Comparison of ENCODE assay signal across 8 mouse cellular contexts in the genomic region with DNA sequence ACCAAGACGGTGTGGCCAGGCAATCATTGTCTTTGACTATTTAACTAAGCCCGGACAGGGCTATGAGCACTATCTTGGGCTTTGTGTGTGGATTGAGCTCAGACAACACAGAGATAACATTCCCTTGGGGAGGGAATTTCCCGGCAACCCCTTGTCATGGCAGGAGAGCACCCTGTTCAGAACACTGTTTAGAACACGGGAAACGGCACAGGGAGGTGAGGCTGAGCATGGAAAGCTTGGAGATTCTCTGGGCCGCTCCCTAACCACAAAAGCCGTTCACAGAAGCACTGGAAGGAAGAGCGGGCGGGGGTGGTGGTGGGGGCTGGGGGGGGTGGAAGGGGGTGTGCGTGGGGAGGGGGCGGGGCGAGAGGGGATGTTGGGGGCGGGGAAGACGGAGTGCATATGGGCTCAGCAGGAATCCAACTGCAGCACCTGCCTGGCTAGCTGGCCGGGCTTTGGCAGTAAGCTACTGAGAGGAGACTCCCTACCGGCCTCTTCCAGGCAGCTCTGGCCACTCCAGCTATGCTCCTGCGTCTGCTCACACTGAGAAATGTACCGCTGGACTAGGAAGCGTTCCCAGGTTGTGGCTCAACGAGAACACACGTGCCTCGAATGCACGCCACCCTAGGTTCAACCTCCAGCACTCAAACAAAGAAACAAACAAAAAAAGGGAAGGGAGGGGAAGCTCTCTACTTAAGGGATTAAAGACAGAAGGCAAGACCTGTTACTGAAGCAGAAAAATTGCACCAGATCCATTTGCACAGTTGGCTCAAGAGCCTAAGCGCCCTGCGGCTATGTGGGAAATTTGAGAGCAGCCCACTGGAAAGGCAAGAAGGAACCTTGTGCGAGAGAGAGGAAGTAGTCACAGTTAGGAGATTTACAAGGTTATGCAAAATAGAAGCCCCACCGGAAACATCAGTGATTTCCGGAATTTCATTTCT. TPM values are rescaled to one million over a fixed set of nuclear protein-coding genes. Genes with fewer than 3 reads are reported as not detected.
DNase-seq lines count a peak whose midpoint lies in the region; ATAC-seq and TF ChIP-seq lines count a peak whose summit lies in the region.

No protein-coding gene starts in this region.

- DNase-seq in CD4-positive, CD25-positive, alpha-beta regulatory T cell, adult 2 months (ENCODE audit: low read depth, low spot score), result peak; percentile 69
- peak; percentile 85 for DNase-seq in ZHBTc4 (ENCODE audit: low read depth, low spot score)
- no peak for DNase-seq in heart, postnatal 0 days (ENCODE audit: low spot score)
- peak; percentile 35 to 57 for DNase-seq in kidney, postnatal 36 days
- DNase-seq in stomach, postnatal 0 days (ENCODE audit: low spot score), result peak; percentile 42

- TF ChIP-seq EP300 in heart, postnatal 0 days (IDR thresholded peaks at IDR 0.05; ENCODE audit: low read depth), result no peak
- no peak for TF ChIP-seq EP300 in stomach, postnatal 0 days (optimal IDR thresholded peaks at IDR 0.05)

- no peaks in the 10 kb centered on the region for H3K9me3 ChIP-seq in embryonic facial prominence, embryonic 12.5 days
- no peaks in the 10 kb centered on the region for H3K9me3 ChIP-seq in heart, postnatal 0 days (replicated peaks; ENCODE audit: control insufficient read depth, low read length)
- no peaks in the 10 kb centered on the region for H3K9me3 ChIP-seq in stomach, postnatal 0 days (ENCODE audit: control insufficient read depth, low read length)

- ATAC-seq in embryonic facial prominence, embryonic 12.5 days (ENCODE audit: insufficient number of reproducible peaks, insufficient read depth, low FRiP score, low TSS enrichment), result peak; percentile 58; the same call in 1 of the 2 replicates
- ATAC-seq in heart, postnatal 0 days (ENCODE audit: insufficient read depth, low read depth), result peak; percentile 47
- ATAC-seq in megakaryocyte progenitor cell, adult 5-6 weeks (replicated peaks; ENCODE audit: poor library complexity), result peak; percentile 82
- peak; percentile 58; the same call in 1 of the 2 replicates for ATAC-seq in stomach, postnatal 0 days (ENCODE audit: low FRiP score, low TSS enrichment)
- no peak for ATAC-seq in erythroid progenitor cell, adult 5-6 weeks (replicated peaks; ENCODE audit: low FRiP score, poor library complexity, severe bottlenecking)

- H3K27me3 ChIP-seq in embryonic facial prominence, embryonic 12.5 days, result no peaks in the 10 kb centered on the region
- no peaks in the 10 kb centered on the region for H3K27me3 ChIP-seq in heart, postnatal 0 days (ENCODE audit: control insufficient read depth, insufficient read depth, low read length)
- H3K27me3 ChIP-seq in stomach, postnatal 0 days (ENCODE audit: control insufficient read depth, insufficient read depth, low read length), result no peaks in the 10 kb centered on the region

- peaks cover 6% of the 10 kb centered on the region; the same call in 1 of the 2 replicates for H3K4me1 ChIP-seq in embryonic facial prominence, embryonic 12.5 days
- H3K4me1 ChIP-seq in heart, postnatal 0 days (ENCODE audit: control insufficient read depth, insufficient read depth), result 0 out of 2 replicates have a peak, but pooled peaks cover 8% of the 10 kb centered on the region
- H3K4me1 ChIP-seq in stomach, postnatal 0 days (replicated peaks; ENCODE audit: control insufficient read depth, insufficient read depth), result no peaks in the 10 kb centered on the region

- 13% methylated on average over 28 of the region's 28 CpGs for WGBS in embryonic facial prominence, embryonic 12.5 days
- 11% methylated on average over 25 of the region's 28 CpGs for WGBS in heart, postnatal 0 days
- WGBS in stomach, postnatal 0 days, result 11% methylated on average over 22 of the region's 28 CpGs

- TF ChIP-seq CTCF in heart, postnatal 0 days (IDR thresholded peaks at IDR 0.05; ENCODE audit: low read depth), result no peak
- TF ChIP-seq CTCF in stomach, postnatal 0 days (IDR thresholded peaks at IDR 0.05; ENCODE audit: low read depth), result no peak

- no peaks in the 10 kb centered on the region for H3K36me3 ChIP-seq in embryonic facial prominence, embryonic 12.5 days
- no peaks in the 10 kb centered on the region for H3K36me3 ChIP-seq in heart, postnatal 0 days (replicated peaks; ENCODE audit: control insufficient read depth, insufficient read depth, low read length)
- no peaks in the 10 kb centered on the region for H3K36me3 ChIP-seq in stomach, postnatal 0 days (ENCODE audit: control insufficient read depth, insufficient read depth, low read length)

- H3K9ac ChIP-seq in embryonic facial prominence, embryonic 12.5 days, result no peak overlapping the region; the same call in 1 of the 2 replicates
- H3K9ac ChIP-seq in heart, postnatal 0 days (replicated peaks; ENCODE audit: low read depth, low read length), result 0 out of 2 replicates have a peak overlapping the region, but pooled peaks have one; percentile 20
- H3K9ac ChIP-seq in stomach, postnatal 0 days (ENCODE audit: low read length), result peak overlapping the region; percentile 38; the same call in 1 of the 2 replicates

- peak overlapping the region; percentile 51 for H3K4me2 ChIP-seq in embryonic facial prominence, embryonic 12.5 days (replicated peaks)
- H3K4me2 ChIP-seq in heart, postnatal 0 days (ENCODE audit: low read depth, low read length), result peak overlapping the region; percentile 64
- peak overlapping the region; percentile 54 for H3K4me2 ChIP-seq in stomach, postnatal 0 days (replicated peaks; ENCODE audit: low read depth)

- H3K4me3 ChIP-seq in embryonic facial prominence, embryonic 12.5 days, result peak overlapping the region; percentile 28; the same call in 1 of the 2 replicates
- H3K4me3 ChIP-seq in heart, postnatal 0 days (ENCODE audit: low read depth, low read length), result peak overlapping the region; percentile 31
- peak overlapping the region; percentile 19 for H3K4me3 ChIP-seq in stomach, postnatal 0 days (ENCODE audit: low read depth, low read length)

- H3K27ac ChIP-seq in embryonic facial prominence, embryonic 12.5 days, result peak overlapping the region; percentile 61
- peak overlapping the region; percentile 65 for H3K27ac ChIP-seq in heart, postnatal 0 days (ENCODE audit: low read depth)
- H3K27ac ChIP-seq in stomach, postnatal 0 days (replicated peaks), result peak overlapping the region; percentile 56

RNA-seq across cellular contexts. Expression of a gene that starts 8.7 kb away (rescaled TPM):
- polyA plus RNA-seq in embryonic facial prominence, embryonic 12.5 days (2016; fragmentation: Nextera tagmentation; extraction: Ambion mirVana), result 16.7 and 17.0 TPM in 2 replicates
- total RNA-seq in heart, postnatal 0 days (2014; rRNA removed; ENCODE audit: low replicate concordance), result 13.7 and 16.6 TPM in 2 replicates
- polyA plus RNA-seq in heart, postnatal 0 days (2015; fragmentation: Nextera tagmentation; extraction: Ambion mirVana), result 7.6 and 7.7 TPM in 2 replicates
- total RNA-seq in megakaryocyte progenitor cell, adult 5-6 weeks (2015), result 5.9 and 6.5 TPM in 2 replicates
- total RNA-seq in megakaryocyte progenitor cell, adult 5-6 weeks (2017), result 24.0 and 29.9 TPM in 2 replicates
- polyA plus RNA-seq in stomach, postnatal 0 days (2015; fragmentation: Nextera tagmentation; extraction: Ambion mirVana), result 5.9 and 6.9 TPM in 2 replicates
- 1.4 and 10.1 TPM in 2 replicates for total RNA-seq in erythroid progenitor cell, adult 5-6 weeks (2015; ENCODE audit: low replicate concordance)
- 4.8 and 11.3 TPM in 2 replicates for total RNA-seq in erythroid progenitor cell, adult 5-6 weeks (2017; ENCODE audit: low replicate concordance)

RNA-seq across cellular contexts. Expression of a gene that starts 31.0 kb away (rescaled TPM):
- polyA plus RNA-seq in embryonic facial prominence, embryonic 12.5 days (2016; fragmentation: Nextera tagmentation; extraction: Ambion mirVana), result 1,186 and 1,211 TPM in 2 replicates
- 236 and 375 TPM in 2 replicates for total RNA-seq in heart, postnatal 0 days (2014; rRNA removed; ENCODE audit: low replicate concordance)
- polyA plus RNA-seq in heart, postnatal 0 days (2015; fragmentation: Nextera tagmentation; extraction: Ambion mirVana), result 771 and 839 TPM in 2 replicates
- total RNA-seq in megakaryocyte progenitor cell, adult 5-6 weeks (2015), result 340 and 447 TPM in 2 replicates
- 536 and 549 TPM in 2 replicates for total RNA-seq in megakaryocyte progenitor cell, adult 5-6 weeks (2017)
- polyA plus RNA-seq in stomach, postnatal 0 days (2015; fragmentation: Nextera tagmentation; extraction: Ambion mirVana), result 1,956 and 2,116 TPM in 2 replicates
- 96.0 and 222 TPM in 2 replicates for total RNA-seq in erythroid progenitor cell, adult 5-6 weeks (2015; ENCODE audit: low replicate concordance)
- total RNA-seq in erythroid progenitor cell, adult 5-6 weeks (2017; ENCODE audit: low replicate concordance), result 92.8 and 101 TPM in 2 replicates

RNA-seq across cellular contexts. Expression of a gene that starts 58.2 kb away (rescaled TPM):
- polyA plus RNA-seq in embryonic facial prominence, embryonic 12.5 days (2016; fragmentation: Nextera tagmentation; extraction: Ambion mirVana), result 307 TPM in 2 replicates
- total RNA-seq in heart, postnatal 0 days (2014; rRNA removed; ENCODE audit: low replicate concordance), result 52.4 and 163 TPM in 2 replicates
- polyA plus RNA-seq in heart, postnatal 0 days (2015; fragmentation: Nextera tagmentation; extraction: Ambion mirVana), result 192 and 202 TPM in 2 replicates
- 236 and 253 TPM in 2 replicates for total RNA-seq in megakaryocyte progenitor cell, adult 5-6 weeks (2015)
- total RNA-seq in megakaryocyte progenitor cell, adult 5-6 weeks (2017), result 265 and 368 TPM in 2 replicates
- 176 and 186 TPM in 2 replicates for polyA plus RNA-seq in stomach, postnatal 0 days (2015; fragmentation: Nextera tagmentation; extraction: Ambion mirVana)
- 70.0 and 102 TPM in 2 replicates for total RNA-seq in erythroid progenitor cell, adult 5-6 weeks (2015; ENCODE audit: low replicate concordance)
- total RNA-seq in erythroid progenitor cell, adult 5-6 weeks (2017; ENCODE audit: low replicate concordance), result 46.8 and 113 TPM in 2 replicates
